Mouse (Mus musculus) liver, adult (tissue): ENCODE measurements at regions not wholly inside any gene's neighbourhood (a gene's known extent, or its start where the extent isn't known, plus 50 kb on each side); places are given as distances from the start of the nearest gene placed in this dataset.

Source experiments
- GATA4 ChIP-seq: IDR thresholded peaks from 2 replicates; pipeline ENCODE4 v1.6.1; 2014; ENCODE audit warnings: mild to moderate bottlenecking, low read length; ENCODE audit not compliant: insufficient replicate concordance

GRCm38 (mm10) chr12:58625144-58625543 lies 356.1 kb upstream of the Clec14a start:
- TF ChIP-seq GATA4, result no peak

- TF ChIP-seq GATA4, result no peak
Observed at GRCm38 (mm10) chr12:58619508-58620310, 350.6 kb upstream of the Clec14a start.

- TF ChIP-seq GATA4, result no peak
Observed at GRCm38 (mm10) chr12:58594781-58595180, 325.7 kb upstream of the Clec14a start.

GRCm38 (mm10) chr12:58591480-58591829 lies 322.4 kb upstream of the Clec14a start:
- no peak for TF ChIP-seq GATA4

- TF ChIP-seq GATA4, result no peak
Observed at GRCm38 (mm10) chr12:58590547-58591479, 321.7 kb upstream of the Clec14a start.

- TF ChIP-seq GATA4, result no peak
Observed at GRCm38 (mm10) chr12:58581811-58582572, 312.9 kb upstream of the Clec14a start.

GRCm38 (mm10) chr12:58569056-58569455 lies 300.0 kb upstream of the Clec14a start:
- TF ChIP-seq GATA4, result no peak

GRCm38 (mm10) chr12:58560840-58561239 lies 291.8 kb upstream of the Clec14a start:
- no peak for TF ChIP-seq GATA4

GRCm38 (mm10) chr12:58559833-58560232 lies 290.7 kb upstream of the Clec14a start:
- no peak for TF ChIP-seq GATA4

GRCm38 (mm10) chr12:58557261-58557660 lies 288.2 kb upstream of the Clec14a start:
- TF ChIP-seq GATA4, result no peak

- no peak for TF ChIP-seq GATA4
Observed at GRCm38 (mm10) chr12:58556741-58557140, 287.7 kb upstream of the Clec14a start.

- no peak for TF ChIP-seq GATA4
Observed at GRCm38 (mm10) chr12:58556060-58556459, 287.0 kb upstream of the Clec14a start.

GRCm38 (mm10) chr12:58550859-58551761 lies 282.0 kb upstream of the Clec14a start:
- TF ChIP-seq GATA4, result no peak

- TF ChIP-seq GATA4, result no peak
Observed at GRCm38 (mm10) chr12:58545832-58546538, 276.9 kb upstream of the Clec14a start.

- no peak for TF ChIP-seq GATA4
Observed at GRCm38 (mm10) chr12:58544862-58545261, 275.8 kb upstream of the Clec14a start.
